Mouse (Mus musculus): ENCODE data around the gene Ippk. TPM values are rescaled to one million over a fixed set of nuclear protein-coding genes. Genes with fewer than 3 reads are reported as not detected.

Gene Ippk
- polyA plus RNA-seq, 1 experiment, result 12.8 TPM

GRCm38 (mm10) chr13:49492376-49493368 lies 71.6 kb downstream of the Ippk start, which contains the start of gene Tes3-ps:
Gene Tes3-ps, plus strand, starts transcription at chr13:49493318.
- WGBS, result 84% methylated on average over 6 of the region's 6 CpGs

GRCm38 (mm10) chr13:49504510-49504909 lies 83.5 kb downstream of the Ippk start, which contains the start of gene Ecm2:
Gene Ecm2, plus strand, starts transcription at chr13:49504810.
- no peaks in the 10 kb centered on the region for H3K4me1 ChIP-seq (ENCODE audit: control insufficient read depth, insufficient read depth, low read length)
- 28% methylated on average over 4 of the region's 4 CpGs for WGBS
- TF ChIP-seq POLR2A (IDR thresholded peaks at IDR 0.05; ENCODE audit: borderline replicate concordance, insufficient read depth, low read length) (no peak), CTCF (IDR thresholded peaks at IDR 0.05; ENCODE audit: borderline replicate concordance, insufficient read depth, low read depth, low read length) (no peak)
- no peak within 1 kb of the TSS for H3K4me3 ChIP-seq (replicated peaks; ENCODE audit: insufficient read depth, low read depth, low read length)
- no peak for DNase-seq
- no peak within 1 kb of the TSS for H3K27ac ChIP-seq (ENCODE audit: insufficient read depth, low read length)
- no peaks in the 10 kb centered on the region for H3K27me3 ChIP-seq (ENCODE audit: control insufficient read depth, insufficient read depth, low read length)

More at GRCm38 (mm10) chr13:49492376-49493368, 71.6 kb downstream of the Ippk start, which contains the start of gene Tes3-ps:
- Histone ChIP-seq H3K4me3 (replicated peaks; ENCODE audit: insufficient read depth, low read depth, low read length) (no peak within 1 kb of the TSS), H3K4me1 (ENCODE audit: control insufficient read depth, insufficient read depth, low read length) (no peaks in the 10 kb centered on the region), H3K27ac (ENCODE audit: insufficient read depth, low read length) (no peak within 1 kb of the TSS), H3K27me3 (ENCODE audit: control insufficient read depth, insufficient read depth, low read length) (no peaks in the 10 kb centered on the region)
- TF ChIP-seq POLR2A (IDR thresholded peaks at IDR 0.05; ENCODE audit: borderline replicate concordance, insufficient read depth, low read length) (no peak), CTCF (IDR thresholded peaks at IDR 0.05; ENCODE audit: borderline replicate concordance, insufficient read depth, low read depth, low read length) (no peak)
- DNase-seq, result no peak

GRCm38 (mm10) chr13:49505776-49506175 lies 84.7 kb downstream of the Ippk start:
- Histone ChIP-seq H3K27me3 (ENCODE audit: control insufficient read depth, insufficient read depth, low read length) (no peaks in the 10 kb centered on the region), H3K4me1 (ENCODE audit: control insufficient read depth, insufficient read depth, low read length) (no peaks in the 10 kb centered on the region)
- TF ChIP-seq CTCF (IDR thresholded peaks at IDR 0.05; ENCODE audit: borderline replicate concordance, insufficient read depth, low read depth, low read length) (no peak), POLR2A (IDR thresholded peaks at IDR 0.05; ENCODE audit: borderline replicate concordance, insufficient read depth, low read length) (no peak)

GRCm38 (mm10) chr13:49507176-49507575 lies 86.1 kb downstream of the Ippk start:
- no peak for DNase-seq
- H3K4me3 ChIP-seq (replicated peaks; ENCODE audit: insufficient read depth, low read depth, low read length), result no peak overlapping the region
- no peaks in the 10 kb centered on the region for H3K4me1 ChIP-seq (ENCODE audit: control insufficient read depth, insufficient read depth, low read length)
- no peak overlapping the region for H3K27ac ChIP-seq (ENCODE audit: insufficient read depth, low read length)
- 88% methylated on average over 3 of the region's 3 CpGs for WGBS
- no peaks in the 10 kb centered on the region for H3K27me3 ChIP-seq (ENCODE audit: control insufficient read depth, insufficient read depth, low read length)
- TF ChIP-seq CTCF (IDR thresholded peaks at IDR 0.05; ENCODE audit: borderline replicate concordance, insufficient read depth, low read depth, low read length), result no peak
- TF ChIP-seq POLR2A (IDR thresholded peaks at IDR 0.05; ENCODE audit: borderline replicate concordance, insufficient read depth, low read length), result no peak

More at GRCm38 (mm10) chr13:49505776-49506175, 84.7 kb downstream of the Ippk start:
- no peak overlapping the region for H3K27ac ChIP-seq (ENCODE audit: insufficient read depth, low read length)
- no peak for DNase-seq
- WGBS, result 87% methylated on average over 4 of the region's 4 CpGs
- no peak overlapping the region for H3K4me3 ChIP-seq (replicated peaks; ENCODE audit: insufficient read depth, low read depth, low read length)

Other genes with a start within 250 kb of the Ippk start
- 87.5 and 91.1 TPM in 2 replicates for gene Ninj1, start 233.8 kb upstream of the Ippk start, polyA plus RNA-seq (2012; rRNA removed)
- gene Card19, start 205.2 kb upstream of the Ippk start, polyA plus RNA-seq (2012; rRNA removed), result 53.3 and 57.1 TPM in 2 replicates
- 1.1 and 1.2 TPM in 2 replicates for gene Susd3, start 172.5 kb upstream of the Ippk start, polyA plus RNA-seq (2012; rRNA removed)
- 13.7 and 13.8 TPM in 2 replicates for gene Fgd3, start 100.9 kb upstream of the Ippk start, polyA plus RNA-seq (2012; rRNA removed)
- 50.6 and 50.7 TPM in 2 replicates for gene Bicd2, start 79.7 kb upstream of the Ippk start, polyA plus RNA-seq (2012; rRNA removed)
- 0.39 and 0.40 TPM in 2 replicates for gene Tes3-ps, start 72.1 kb downstream of the Ippk start, polyA plus RNA-seq (2012; rRNA removed)
- gene Ecm2, start 83.6 kb downstream of the Ippk start, polyA plus RNA-seq (2012; rRNA removed), result 4.3 and 5.1 TPM in 2 replicates
- gene Aspn, start 123.2 kb downstream of the Ippk start, polyA plus RNA-seq (2012; rRNA removed), result 0.92 and 1.1 TPM in 2 replicates
- gene Omd, start 161.2 kb downstream of the Ippk start, polyA plus RNA-seq (2012; rRNA removed), result 0.41 and 1.3 TPM in 2 replicates
- 2.2 and 4.6 TPM in 2 replicates for gene Ogn, start 186.8 kb downstream of the Ippk start, polyA plus RNA-seq (2012; rRNA removed)
- gene Cenpp, start 231.5 kb downstream of the Ippk start, polyA plus RNA-seq (2012; rRNA removed), result 0.98 and 1.2 TPM in 2 replicates
- gene Nol8, start 231.8 kb downstream of the Ippk start, polyA plus RNA-seq (2012; rRNA removed), result 10.1 and 10.7 TPM in 2 replicates